Mouse (Mus musculus): Measurements from ENCODE around the gene Bcorl1.

Bcorl1 gene

GRCm38 (mm10) chrX:48341141-48341540 is at the start of gene Bcorl1:
Gene Bcorl1, plus strand, starts transcription at chrX:48341358.
- DNase-seq: peak; percentile 31 to 49

GRCm38 (mm10) chrX:48291413-48291812 is 49.7 kb upstream of the Bcorl1 start:
- no peak for DNase-seq

GRCm38 (mm10) chrX:48305356-48305755 is 35.8 kb upstream of the Bcorl1 start:
- DNase-seq: no peak

GRCm38 (mm10) chrX:48310706-48311517 is 30.2 kb upstream of the Bcorl1 start:
- DNase-seq: peak; percentile 10 to 20

GRCm38 (mm10) chrX:48311727-48312126 is 29.4 kb upstream of the Bcorl1 start:
- no peak for DNase-seq

DNA sequence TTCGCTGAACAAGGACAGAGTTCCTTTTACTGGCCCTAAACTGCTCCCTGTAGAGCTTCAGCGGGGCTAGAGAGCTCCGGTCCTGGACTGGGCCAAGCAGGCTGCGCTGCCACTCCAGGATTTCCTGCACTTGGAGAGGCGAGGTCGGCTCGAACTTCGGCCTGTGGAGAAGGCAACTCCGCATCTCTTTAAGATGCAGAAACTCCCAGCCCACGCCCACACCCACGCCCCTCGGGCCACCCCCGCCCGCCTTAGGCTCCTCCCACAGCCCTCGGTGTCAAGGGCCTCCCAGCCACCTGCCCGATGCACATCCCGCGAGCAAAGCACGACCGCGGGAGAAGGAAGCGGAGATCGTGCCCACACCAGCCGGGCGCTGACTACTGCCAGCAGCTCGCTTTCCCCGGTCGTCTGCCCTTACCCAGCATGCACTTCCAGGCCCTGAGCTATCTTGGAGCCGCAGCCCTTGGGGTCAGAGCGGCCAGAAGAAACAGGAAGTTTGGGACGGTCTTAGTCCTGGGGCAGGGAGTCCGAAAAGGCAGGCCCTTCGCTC is 26.6 kb upstream of the Bcorl1 start:
- DNase-seq: peak; percentile 89 to 92

DNA sequence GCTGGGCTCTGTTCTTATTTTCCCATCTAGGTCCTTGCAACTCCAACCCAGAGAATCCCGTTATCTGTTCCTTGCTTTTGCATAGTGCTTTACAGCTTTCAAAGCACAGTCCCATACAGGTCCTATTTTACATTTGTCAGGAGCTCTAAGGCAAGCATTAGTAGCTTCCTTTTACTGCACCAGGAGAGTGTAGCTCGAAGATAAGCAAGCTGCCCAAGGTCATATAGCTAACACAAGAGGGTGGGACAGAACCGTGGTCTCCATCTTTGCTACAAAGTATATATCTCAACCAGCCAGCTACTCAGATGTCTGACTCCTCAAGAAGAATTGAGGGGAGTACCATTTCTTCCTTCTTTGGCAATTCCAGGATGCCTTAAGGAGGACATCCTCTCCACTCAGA is 23.7 kb upstream of the Bcorl1 start:
- DNase-seq: no peak

- peak; percentile 70 to 84 for DNase-seq
Observed at GRCm38 (mm10) chrX:48318194-48318593, 23.0 kb upstream of the Bcorl1 start.

DNA sequence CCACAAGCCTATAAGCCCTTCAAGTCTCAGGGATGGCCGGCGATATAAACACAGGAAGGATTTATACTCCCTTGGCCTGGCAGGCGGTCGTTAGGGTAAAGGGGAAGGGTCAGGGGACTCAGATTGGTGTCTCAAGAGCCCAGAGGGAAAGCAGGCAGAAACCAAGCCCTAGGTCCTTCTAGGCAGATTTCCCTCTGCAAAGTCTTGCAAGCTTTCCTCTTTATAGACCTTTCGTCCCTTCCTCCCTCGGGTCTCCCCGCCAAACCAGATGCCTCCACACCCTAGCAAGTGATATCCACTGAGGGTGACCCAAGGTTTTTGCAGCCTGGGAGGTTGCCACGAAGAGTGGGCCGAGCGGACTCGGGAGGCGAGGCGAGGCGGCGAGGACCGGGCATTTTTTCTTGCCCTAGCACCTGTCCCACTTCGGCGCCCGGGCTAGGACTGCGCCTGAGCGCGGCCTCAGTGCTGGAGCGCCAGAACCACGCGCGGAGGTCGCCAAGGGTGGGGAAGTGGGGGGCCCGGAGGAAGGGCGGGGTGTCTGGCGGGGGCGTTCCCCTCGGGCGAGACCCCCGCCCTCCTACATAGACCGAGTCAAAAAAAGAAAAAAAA is 613 bp upstream of the Bcorl1 start:
- DNase-seq: peak in 1 of 2 experiments; percentile 25

DNA sequence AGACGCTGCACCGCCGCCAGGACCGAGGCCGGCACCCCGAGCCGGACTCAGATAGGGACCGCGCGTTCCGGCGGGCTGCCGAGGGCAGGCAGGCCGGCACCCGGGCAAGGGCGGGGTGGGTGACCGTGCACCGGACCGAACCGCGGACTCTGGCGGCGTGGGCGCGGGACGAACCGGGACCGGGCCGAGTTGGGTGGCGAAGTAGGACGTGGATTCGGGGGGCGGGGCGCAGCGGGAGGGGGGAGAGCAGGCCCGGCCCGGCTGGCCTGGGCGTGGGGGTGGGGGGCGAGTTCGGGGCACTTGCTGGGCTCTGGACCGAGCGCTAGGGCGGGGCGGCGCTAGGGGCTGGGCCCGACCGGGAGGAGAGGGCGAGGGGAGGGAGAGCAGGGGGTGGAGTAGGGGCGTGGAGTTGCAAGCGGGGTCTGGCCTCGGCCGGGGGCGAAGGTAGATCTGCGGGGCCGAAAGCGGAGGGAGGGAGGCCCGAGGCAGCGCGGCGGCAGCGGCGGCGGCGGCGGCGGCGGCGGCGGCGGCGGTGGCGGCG is 533 bp downstream of the Bcorl1 start:
- DNase-seq: peak; percentile 27 to 38

GRCm38 (mm10) chrX:48342731-48343130 is 1.6 kb downstream of the Bcorl1 start:
- DNase-seq: peak in 1 of 2 experiments; percentile 10

DNA sequence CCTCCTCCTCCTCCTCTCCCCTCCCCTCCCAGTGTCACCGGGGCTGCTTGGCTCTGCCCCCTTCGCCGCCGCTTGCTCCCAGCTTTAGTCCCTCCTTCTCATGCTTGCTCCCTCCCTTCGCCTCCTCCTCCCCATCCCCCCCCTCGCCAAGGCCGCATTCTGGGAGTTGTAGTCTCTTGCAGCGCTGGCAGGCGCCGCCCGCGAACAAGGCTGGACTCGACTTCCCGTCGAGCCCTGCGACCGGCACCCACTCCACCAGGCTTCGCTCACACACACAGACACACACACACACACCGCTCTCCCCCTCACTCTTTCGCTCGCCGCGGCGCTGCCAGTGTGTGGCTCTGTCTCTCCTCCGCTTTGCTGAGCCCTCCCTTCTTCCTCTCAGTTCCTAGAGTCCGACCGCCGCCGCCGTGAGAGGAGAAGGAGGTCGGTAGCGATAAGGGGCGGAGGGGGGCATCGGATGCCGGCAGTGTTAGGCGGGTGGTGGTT is 2.3 kb downstream of the Bcorl1 start:
- DNase-seq: peak; percentile 83 to 91

- DNase-seq: peak in 1 of 2 experiments; percentile 54
Observed at GRCm38 (mm10) chrX:48343966-48344642, 2.9 kb downstream of the Bcorl1 start.

DNA sequence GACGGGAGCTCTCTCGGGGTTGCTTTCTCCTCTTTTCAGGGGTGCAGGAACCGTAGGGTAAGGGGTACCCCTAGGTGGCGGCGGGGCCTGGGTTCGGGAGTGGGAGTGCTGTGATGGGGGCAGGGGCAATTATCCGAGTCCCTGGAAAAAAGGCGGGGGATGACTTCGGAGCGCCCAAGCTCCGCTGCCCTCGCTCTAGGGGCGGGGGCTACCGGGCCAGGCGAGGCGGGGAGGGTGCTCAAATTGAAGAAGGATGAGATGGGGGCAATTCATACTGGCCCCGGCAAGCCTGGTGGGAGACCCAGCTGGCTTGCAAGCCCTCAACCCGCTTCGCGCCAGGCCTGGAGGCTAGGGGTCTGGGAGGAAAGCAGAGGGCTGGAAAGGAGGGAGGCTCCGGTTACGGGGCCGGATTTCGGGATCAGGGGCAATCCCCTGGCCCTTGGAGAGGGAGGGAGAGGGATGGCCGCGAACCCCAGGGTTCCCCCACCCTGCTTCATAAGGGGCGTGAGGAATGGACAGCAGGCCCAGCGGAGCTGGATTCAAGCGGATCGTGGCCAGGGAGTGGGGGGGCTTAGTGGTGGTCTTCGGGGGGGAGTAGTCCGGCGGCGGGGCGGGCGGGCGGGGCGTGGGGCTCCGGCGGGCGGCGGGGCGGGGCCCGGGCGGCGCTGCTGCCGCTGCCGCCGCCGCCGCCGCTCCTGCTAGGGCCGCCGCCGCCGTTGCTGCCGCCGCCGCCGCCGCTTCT is 3.7 kb downstream of the Bcorl1 start:
- DNase-seq: peak; percentile 24 to 48

GRCm38 (mm10) chrX:48345385-48345932 is 4.3 kb downstream of the Bcorl1 start:
- peak; percentile 24 to 57 for DNase-seq

DNA sequence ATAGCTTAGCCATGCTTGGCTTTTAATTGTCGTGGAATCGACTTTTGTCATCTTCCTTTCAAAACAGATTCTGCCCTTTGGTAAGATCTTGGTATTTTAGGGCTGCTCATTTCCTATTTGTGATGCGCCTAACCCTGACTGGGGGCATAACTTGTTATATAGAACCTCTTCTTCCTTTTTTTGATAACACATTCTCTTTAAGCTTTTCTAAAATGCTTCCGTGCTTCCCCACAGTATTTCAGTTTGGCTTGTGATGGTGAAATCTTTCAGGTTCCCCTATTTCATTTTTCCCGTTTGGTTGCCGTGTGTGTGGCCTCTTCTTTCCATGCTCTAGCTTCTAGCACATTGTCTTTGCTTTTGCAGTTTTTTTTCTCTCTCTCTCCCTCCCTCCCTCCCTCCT is 14.2 kb downstream of the Bcorl1 start:
- no peak for DNase-seq

- no peak for DNase-seq
Observed at GRCm38 (mm10) chrX:48365836-48366577, 24.8 kb downstream of the Bcorl1 start.

DNA sequence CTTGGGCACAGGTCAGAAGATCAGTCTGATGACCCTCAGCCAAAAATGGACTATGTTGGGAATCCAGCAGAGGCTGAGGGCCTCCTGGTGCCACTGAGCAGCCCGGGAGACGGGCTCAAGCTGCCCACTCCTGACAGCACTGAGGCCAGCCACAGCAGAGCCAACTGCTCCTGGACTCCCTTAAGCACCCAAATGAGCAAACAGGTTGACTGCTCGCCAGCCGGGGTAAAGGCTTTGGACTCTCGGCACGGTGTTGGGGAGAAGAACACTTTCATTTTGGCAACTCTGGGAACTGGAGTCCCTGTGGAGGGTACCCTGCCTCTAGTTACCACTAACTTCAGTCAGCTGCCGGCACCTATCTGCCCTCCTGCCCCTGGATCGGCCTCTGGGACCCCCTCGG is 26.7 kb downstream of the Bcorl1 start:
- no peak for DNase-seq

DNA sequence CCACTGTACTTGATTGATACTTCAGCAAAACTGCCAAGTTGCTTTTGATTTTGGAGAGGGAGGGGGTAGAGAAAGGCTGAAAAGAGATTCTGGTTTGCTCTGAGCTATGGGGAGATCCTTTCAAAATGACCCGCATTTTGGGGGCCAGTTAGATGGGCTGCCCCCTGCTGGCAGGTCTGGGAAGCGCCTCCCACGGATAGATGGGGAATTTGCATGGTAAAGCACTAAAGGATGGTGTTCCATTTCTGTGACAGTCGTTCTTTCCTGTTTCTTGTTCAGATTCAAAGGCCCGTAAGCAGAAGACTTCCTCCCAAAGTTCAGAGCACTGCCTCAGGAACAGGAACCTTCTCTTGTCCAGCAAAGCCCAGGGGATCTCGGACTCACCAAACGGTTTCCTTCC is 42.5 kb downstream of the Bcorl1 start:
- peak; percentile 43 to 59 for DNase-seq

DNA sequence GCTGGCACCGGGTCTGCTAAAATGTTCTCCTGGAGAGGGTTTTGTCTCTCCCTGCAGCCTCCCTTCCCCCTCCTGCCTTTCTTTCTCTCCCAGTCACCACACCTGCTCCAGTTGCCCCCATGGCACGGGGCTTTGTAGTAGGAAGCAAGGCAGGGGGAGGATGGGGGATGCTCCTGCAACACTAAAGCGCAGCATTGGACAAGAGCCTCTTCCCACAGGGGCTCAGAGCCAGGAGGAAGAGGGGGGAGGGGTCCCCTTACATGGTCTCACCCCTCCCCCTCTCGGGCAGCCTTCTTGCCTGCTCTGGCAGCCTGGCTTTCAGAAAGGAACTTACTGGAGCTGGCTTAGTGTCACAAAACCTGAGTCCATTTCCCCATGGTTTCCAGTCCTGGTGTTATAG is 44.8 kb downstream of the Bcorl1 start:
- no peak for DNase-seq

GRCm38 (mm10) chrX:48389380-48389779 is 48.2 kb downstream of the Bcorl1 start:
- DNase-seq: no peak

All from thymus, postnatal 36 days (tissue).